Mouse (Mus musculus) kidney, embryonic 16.5 days (tissue): ENCODE measurements at regions not wholly inside any gene's neighbourhood (a gene's known extent, or its start where the extent isn't known, plus 50 kb on each side); places are given as distances from the start of the nearest gene placed in this dataset.

Source experiments
- ATAC-seq: fragments of 200-750 bp; cut with Nextera tagmentation; 2 replicates; pipeline ENCODE4 v1.8.0; 2017; ENCODE audit warnings: moderate TSS enrichment; ENCODE audit not compliant: low FRiP score, low TSS enrichment
- H3K27ac ChIP-seq: fragments of 300-500 bp; sonication (generic); 2 replicates; pipeline ENCODE4 v1.5.1; 2014; ENCODE audit warnings: low read length
- H3K27me3 ChIP-seq: fragments of 300-500 bp; sonication (generic); 2 replicates; pipeline ENCODE4 v1.6.1; 2014; ENCODE audit warnings: low read length, control low read depth, mixed read lengths; ENCODE audit not compliant: insufficient read depth
- H3K36me3 ChIP-seq: fragments of 300-500 bp; sonication (generic); 2 replicates; pipeline ENCODE4 v1.6.1; 2014; ENCODE audit warnings: low read length, control low read depth, mixed read lengths; ENCODE audit not compliant: insufficient read depth
- H3K4me1 ChIP-seq: fragments of 300-500 bp; sonication (generic); 2 replicates; pipeline ENCODE4 v1.6.1; 2014; ENCODE audit warnings: low read length, control low read depth, mixed read lengths; ENCODE audit not compliant: insufficient read depth
- H3K4me2 ChIP-seq: fragments of 300-500 bp; sonication (generic); replicated peaks from 2 replicates; pipeline ENCODE4 v1.6.1; 2014; ENCODE audit warnings: low read depth, low read length
- H3K4me3 ChIP-seq: fragments of 300-500 bp; sonication (generic); 2 replicates; pipeline ENCODE4 v1.5.1; 2014; ENCODE audit warnings: mild to moderate bottlenecking, low read length
- H3K9ac ChIP-seq: fragments of 300-500 bp; sonication (generic); replicated peaks from 2 replicates; pipeline ENCODE4 v1.6.1; 2014; ENCODE audit warnings: low read length
- H3K9me3 ChIP-seq: fragments of 300-500 bp; sonication (generic); 2 replicates; pipeline ENCODE4 v1.6.1; 2016; ENCODE audit warnings: low read length, control low read depth
- WGBS: fragments of 180-500 bp; shearing (Covaris S2); extraction: QIAGEN DNeasy Blood & Tissue Kit; methylation state at CpG from one replicate; pipeline ENCODE4 v1.1.7; 2014; 5-methylcytosine and 5-hydroxymethylcytosine counted together

- no peak overlapping the region for H3K4me3 ChIP-seq
- WGBS, result 96% methylated on average over 1 of the region's 1 CpGs
- no peak overlapping the region for H3K4me2 ChIP-seq
- ATAC-seq, result no peak
- no peak overlapping the region for H3K9ac ChIP-seq
- no peaks in the 10 kb centered on the region; the same call in 1 of the 2 replicates for H3K9me3 ChIP-seq
- no peaks in the 10 kb centered on the region for H3K27me3 ChIP-seq
- H3K4me1 ChIP-seq, result no peaks in the 10 kb centered on the region
- H3K36me3 ChIP-seq, result no peaks in the 10 kb centered on the region
- no peak overlapping the region for H3K27ac ChIP-seq
These were observed 193.8 kb downstream of the Actr3 start for GRCm38 (mm10) chr1:125241717-125242116.

DNA sequence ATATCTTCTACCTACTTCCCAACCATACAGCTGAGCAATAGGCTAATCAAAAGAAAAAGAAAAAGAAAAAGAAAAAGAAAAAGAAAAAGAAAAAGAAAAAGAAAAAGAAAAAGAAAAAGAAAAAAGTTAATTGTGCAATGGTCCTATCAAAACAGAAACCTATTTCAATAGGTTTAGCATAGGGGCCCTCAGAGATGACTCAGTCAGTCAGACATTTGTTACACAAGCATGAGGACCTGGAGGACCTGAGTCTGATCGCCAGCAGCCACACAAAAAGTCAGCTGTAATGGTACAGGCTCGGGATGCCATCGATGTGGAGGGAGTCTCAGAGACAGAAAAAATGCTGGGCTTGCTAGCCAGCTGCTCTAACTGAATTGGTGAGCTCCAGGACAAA lies 197.9 kb downstream of the Actr3 start:
- H3K4me3 ChIP-seq, result no peak overlapping the region
- no peak overlapping the region for H3K9ac ChIP-seq
- ATAC-seq, result no peak
- WGBS, result 94% methylated on average over 3 of the region's 3 CpGs
- H3K36me3 ChIP-seq, result no peaks in the 10 kb centered on the region
- H3K27me3 ChIP-seq, result no peaks in the 10 kb centered on the region
- H3K27ac ChIP-seq, result no peak overlapping the region
- H3K4me1 ChIP-seq, result no peaks in the 10 kb centered on the region
- H3K4me2 ChIP-seq, result no peak overlapping the region
- H3K9me3 ChIP-seq, result no peaks in the 10 kb centered on the region; the same call in 1 of the 2 replicates

- ATAC-seq, result no peak
- Histone ChIP-seq H3K27me3 (no peaks in the 10 kb centered on the region), H3K36me3 (no peaks in the 10 kb centered on the region), H3K27ac (no peak overlapping the region), H3K4me2 (no peak overlapping the region), H3K4me3 (no peak overlapping the region), H3K4me1 (no peaks in the 10 kb centered on the region), H3K9me3 (no peaks in the 10 kb centered on the region; the same call in 1 of the 2 replicates), H3K9ac (no peak overlapping the region)
- WGBS, result 72% methylated on average over 10 of the region's 10 CpGs
These were observed 198.5 kb downstream of the Actr3 start for GRCm38 (mm10) chr1:125236948-125237594.

- H3K27ac ChIP-seq, result no peak overlapping the region
- no peaks in the 10 kb centered on the region for H3K4me1 ChIP-seq
- H3K4me3 ChIP-seq, result no peak overlapping the region
- no peaks in the 10 kb centered on the region; the same call in 1 of the 2 replicates for H3K9me3 ChIP-seq
- no peak overlapping the region for H3K9ac ChIP-seq
- WGBS, result 85% methylated on average over 2 of the region's 2 CpGs
- no peaks in the 10 kb centered on the region for H3K36me3 ChIP-seq
- no peaks in the 10 kb centered on the region for H3K27me3 ChIP-seq
- H3K4me2 ChIP-seq, result no peak overlapping the region
- ATAC-seq, result no peak
These were observed 200.8 kb downstream of the Actr3 start for GRCm38 (mm10) chr1:125234747-125235146.

- no peaks in the 10 kb centered on the region for H3K36me3 ChIP-seq
- no peak overlapping the region for H3K4me3 ChIP-seq
- no peaks in the 10 kb centered on the region for H3K9me3 ChIP-seq
- no peak overlapping the region for H3K4me2 ChIP-seq
- no peak for ATAC-seq
- 43% methylated on average over 10 of the region's 10 CpGs for whole genome bisulfite sequencing
- no peaks in the 10 kb centered on the region for H3K27me3 ChIP-seq
- H3K9ac ChIP-seq, result no peak overlapping the region
- no peak overlapping the region for H3K27ac ChIP-seq
- H3K4me1 ChIP-seq, result no peaks in the 10 kb centered on the region
These were observed 212.2 kb downstream of the Actr3 start for GRCm38 (mm10) chr1:125223370-125223769.

DNA sequence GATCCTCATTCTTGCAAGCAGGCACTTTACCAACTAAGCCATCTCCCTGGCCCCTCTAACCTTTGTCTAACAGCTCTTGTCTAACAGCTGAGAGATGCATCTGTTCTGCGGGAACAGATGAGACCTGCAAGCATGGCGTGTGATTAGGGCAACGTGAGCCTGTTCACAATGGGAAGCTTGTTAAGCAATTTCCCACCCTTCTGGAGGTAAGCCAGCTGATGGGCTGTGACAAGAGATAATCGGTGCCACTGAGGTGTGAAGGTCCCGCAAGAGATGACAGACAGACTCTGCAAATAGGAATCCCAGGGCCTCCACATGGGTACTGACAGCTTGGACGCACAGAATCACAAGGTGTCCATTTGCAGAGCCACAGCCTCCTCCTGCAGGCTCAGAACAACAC lies 219.3 kb downstream of the Actr3 start:
- no peak overlapping the region for H3K27ac ChIP-seq
- no peaks in the 10 kb centered on the region for H3K4me1 ChIP-seq
- H3K27me3 ChIP-seq, result no peaks in the 10 kb centered on the region
- H3K4me2 ChIP-seq, result no peak overlapping the region
- no peak overlapping the region for H3K9ac ChIP-seq
- no peak for ATAC-seq
- no peak overlapping the region for H3K4me3 ChIP-seq
- H3K9me3 ChIP-seq, result no peaks in the 10 kb centered on the region
- no peaks in the 10 kb centered on the region for H3K36me3 ChIP-seq
- WGBS, result 61% methylated on average over 6 of the region's 6 CpGs

DNA sequence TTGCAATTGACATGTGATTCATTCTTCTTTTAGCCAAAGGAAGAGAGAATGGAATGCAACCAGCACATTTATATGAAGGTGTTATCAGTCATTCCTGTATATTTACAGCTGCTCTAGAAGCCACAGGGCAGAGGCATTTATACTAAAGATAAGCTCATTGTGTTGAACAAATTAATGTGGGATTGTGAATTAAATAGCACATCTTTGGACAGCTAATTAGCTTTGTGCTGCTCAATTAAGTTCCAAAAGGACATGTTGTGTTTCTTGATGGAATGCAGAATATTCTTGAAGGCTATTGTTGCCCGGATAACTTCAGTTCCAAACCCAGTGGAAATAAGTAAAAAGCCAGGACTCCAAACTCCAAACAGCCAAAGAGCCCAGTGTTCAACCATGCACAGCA lies 248.4 kb downstream of the Actr3 start:
- no peaks in the 10 kb centered on the region for H3K9me3 ChIP-seq
- no peak overlapping the region for H3K9ac ChIP-seq
- no peaks in the 10 kb centered on the region for H3K27me3 ChIP-seq
- no peak overlapping the region for H3K27ac ChIP-seq
- H3K36me3 ChIP-seq, result no peaks in the 10 kb centered on the region
- no peaks in the 10 kb centered on the region for H3K4me1 ChIP-seq
- no peak for ATAC-seq
- no peak overlapping the region for H3K4me2 ChIP-seq
- 73% methylated on average over 1 of the region's 1 CpGs for WGBS
- H3K4me3 ChIP-seq, result no peak overlapping the region

- Histone ChIP-seq H3K9ac (no peak overlapping the region), H3K4me1 (no peaks in the 10 kb centered on the region), H3K4me3 (no peak overlapping the region), H3K27ac (no peak overlapping the region), H3K36me3 (no peaks in the 10 kb centered on the region), H3K4me2 (no peak overlapping the region), H3K27me3 (no peaks in the 10 kb centered on the region), H3K9me3 (no peaks in the 10 kb centered on the region)
- 92% methylated on average over 15 of the region's 15 CpGs for WGBS
- ATAC-seq, result no peak
These were observed 259.2 kb downstream of the Actr3 start for GRCm38 (mm10) chr1:125176124-125176937.

DNA sequence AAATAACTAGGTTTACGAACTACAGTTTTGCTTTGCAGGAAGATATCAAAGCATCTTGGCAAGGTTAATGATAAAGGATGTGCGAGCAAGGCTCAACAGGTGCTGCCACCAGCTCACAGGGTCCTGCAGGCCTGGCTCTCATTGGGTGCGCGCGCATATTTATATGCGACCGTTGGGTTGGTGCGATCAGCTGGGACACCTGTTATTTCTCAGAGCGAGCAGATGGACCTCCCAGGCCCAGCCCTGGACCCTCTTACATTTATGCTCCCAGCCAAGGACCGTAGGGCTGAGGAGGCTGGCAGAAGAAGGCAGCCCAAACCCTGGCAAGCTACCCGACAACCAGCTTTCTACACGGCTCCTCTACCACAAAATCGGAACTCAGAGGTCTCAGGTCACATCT lies 260.8 kb downstream of the Actr3 start:
- WGBS, result 88% methylated on average over 13 of the region's 13 CpGs
- Histone ChIP-seq H3K27ac (no peak overlapping the region), H3K9me3 (no peaks in the 10 kb centered on the region), H3K4me2 (no peak overlapping the region), H3K4me1 (no peaks in the 10 kb centered on the region), H3K4me3 (no peak overlapping the region), H3K36me3 (no peaks in the 10 kb centered on the region), H3K9ac (no peak overlapping the region), H3K27me3 (no peaks in the 10 kb centered on the region)
- no peak for ATAC-seq

DNA sequence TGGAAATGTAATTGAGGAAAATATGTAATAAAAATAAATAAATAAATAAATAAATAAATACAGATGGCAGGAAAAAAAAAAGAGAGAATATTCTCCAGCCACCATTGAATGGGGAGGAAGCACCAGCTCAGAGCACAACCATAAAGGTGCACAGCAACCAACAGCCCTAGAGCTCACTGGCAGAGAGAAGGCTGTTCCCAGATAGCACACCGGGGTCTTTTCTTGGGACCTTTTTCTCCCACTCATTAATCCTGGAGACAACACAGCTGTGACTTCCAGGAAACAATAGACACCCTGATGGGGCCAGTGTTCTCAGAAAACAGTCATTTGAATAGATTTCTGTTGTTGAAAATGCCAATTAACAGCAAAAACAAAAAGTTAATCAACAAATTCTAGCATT lies 263.1 kb downstream of the Actr3 start:
- no peak overlapping the region for H3K4me2 ChIP-seq
- H3K36me3 ChIP-seq, result no peaks in the 10 kb centered on the region
- H3K4me1 ChIP-seq, result no peaks in the 10 kb centered on the region
- ATAC-seq, result no peak
- no peaks in the 10 kb centered on the region for H3K27me3 ChIP-seq
- 45% methylated on average over 1 of the region's 1 CpGs for WGBS
- H3K9ac ChIP-seq, result no peak overlapping the region
- H3K9me3 ChIP-seq, result 0 out of 2 replicates have a peak, but pooled peaks cover 3% of the 10 kb centered on the region
- H3K4me3 ChIP-seq, result no peak overlapping the region
- no peak overlapping the region for H3K27ac ChIP-seq
